ENCODE assay signal across 22 mouse cellular contexts in genomic region chr15:99406986-99407570, GRCm38 (mm10). TPM values are rescaled to one million over a fixed set of nuclear protein-coding genes. Genes with fewer than 3 reads are reported as not detected.
DNase-seq lines count a peak whose midpoint lies in the region; ATAC-seq and TF ChIP-seq lines count a peak whose summit lies in the region.
"Had no signal": no experiment of that assay in that cellular context is flagged by ENCODE, and none has a peak within 500 bp of the region (broad histone marks: within the 10 kb centered on the region; RNA-seq: fewer than 3 reads in every experiment).

No protein-coding gene starts in this region.

- no peaks in the 10 kb centered on the region for H3K9me3 ChIP-seq in liver, postnatal 0 days (ENCODE audit: low read length)
- H3K9me3 ChIP-seq: embryonic facial prominence, embryonic 15.5 days; forebrain, embryonic 10.5 days; heart, embryonic 15.5 days; hindbrain, embryonic 10.5 days; intestine, embryonic 15.5 days had no signal

- H3K36me3 ChIP-seq in liver, postnatal 0 days (replicated peaks; ENCODE audit: insufficient read depth, low read length): peaks cover 82% of the 10 kb centered on the region
- H3K36me3 ChIP-seq in heart, adult 2 months (ENCODE audit: control insufficient read depth, insufficient read depth, low read length): peaks cover 11% of the 10 kb centered on the region

- H3K27ac ChIP-seq in liver, postnatal 0 days (ENCODE audit: low read depth): no peak overlapping the region
- H3K27ac ChIP-seq in heart, adult 2 months: no peak overlapping the region
- H3K27ac ChIP-seq: embryonic facial prominence, embryonic 15.5 days; forebrain, embryonic 10.5 days; heart, embryonic 15.5 days; hindbrain, embryonic 10.5 days; hindbrain, embryonic 14.5 days; intestine, embryonic 15.5 days had no signal

- H3K79me2 ChIP-seq in heart, adult 2 months (replicated peaks; ENCODE audit: control insufficient read depth, insufficient read depth, low read length): peaks cover 5% of the 10 kb centered on the region

- ATAC-seq in liver, postnatal 0 days: no peak
- 0 out of 2 replicates have a peak, but pooled peaks have one; percentile 5 for ATAC-seq in monocyte, adult 5-6 weeks (replicated peaks; ENCODE audit: insufficient number of reproducible peaks, low FRiP score, low TSS enrichment, poor library complexity, severe bottlenecking)
- ATAC-seq: forebrain, embryonic 14.5 days; intestine, embryonic 15.5 days; Patski had no signal

- no peak overlapping the region for H3K9ac ChIP-seq in liver, postnatal 0 days (replicated peaks)
- H3K9ac ChIP-seq in heart, adult 2 months (ENCODE audit: low read depth, low read length): no peak overlapping the region
- H3K9ac ChIP-seq: embryonic facial prominence, embryonic 15.5 days; heart, embryonic 15.5 days; hindbrain, embryonic 14.5 days; intestine, embryonic 15.5 days had no signal

- H3K4me2 ChIP-seq in liver, postnatal 0 days (ENCODE audit: low read depth, low read length): no peak overlapping the region
- H3K4me2 ChIP-seq: embryonic facial prominence, embryonic 15.5 days; heart, embryonic 11.5 days; heart, embryonic 15.5 days; hindbrain, embryonic 14.5 days; intestine, embryonic 15.5 days had no signal

- no peaks in the 10 kb centered on the region for H3K4me1 ChIP-seq in liver, postnatal 0 days (ENCODE audit: insufficient read depth)
- H3K4me1 ChIP-seq in heart, adult 2 months (ENCODE audit: control insufficient read depth, insufficient read depth, low read length): peaks cover 7% of the 10 kb centered on the region
- H3K4me1 ChIP-seq: embryonic facial prominence, embryonic 15.5 days; hindbrain, embryonic 10.5 days had no signal

- H3K4me3 ChIP-seq in liver, postnatal 0 days (ENCODE audit: low read depth, low read length): no peak overlapping the region
- H3K4me3 ChIP-seq in heart, adult 2 months: no peak overlapping the region
- H3K4me3 ChIP-seq: embryonic facial prominence, embryonic 15.5 days; erythroblast, embryonic 14.5 days; forebrain, embryonic 10.5 days; heart, embryonic 15.5 days; hindbrain, embryonic 10.5 days; intestine, embryonic 15.5 days had no signal

- no peak for TF ChIP-seq EP300 in liver, postnatal 0 days (IDR thresholded peaks at IDR 0.05; ENCODE audit: low read depth)
- TF ChIP-seq EP300 in heart, adult 2 months (IDR thresholded peaks at IDR 0.05; ENCODE audit: insufficient read depth, low read depth, low read length): no peak

- intact Hi-C loops in heart, adult 2 months (cut with DNase I): no loop called here

- H3K27me3 ChIP-seq in liver, postnatal 0 days (ENCODE audit: insufficient read depth, low read length): no peaks in the 10 kb centered on the region
- H3K27me3 ChIP-seq in heart, adult 2 months (ENCODE audit: control insufficient read depth, insufficient read depth, low read length): no peaks in the 10 kb centered on the region
- H3K27me3 ChIP-seq: embryonic facial prominence, embryonic 15.5 days; heart, embryonic 15.5 days; intestine, embryonic 15.5 days; Patski had no signal

- no peak for TF ChIP-seq CTCF in liver, postnatal 0 days (IDR thresholded peaks at IDR 0.05; ENCODE audit: low read depth)
- no peak for TF ChIP-seq CTCF in heart, adult 2 months (IDR thresholded peaks at IDR 0.05)

- no peak for TF ChIP-seq POLR2A in heart, adult 2 months (IDR thresholded peaks at IDR 0.05; ENCODE audit: insufficient read depth, low read depth, low read length)

- 91% methylated on average over 15 of the region's 15 CpGs for WGBS in liver, postnatal 0 days (ENCODE audit: insufficient replicate concordance)
- WGBS in heart, adult 2 months: 84% methylated on average over 15 of the region's 15 CpGs

- DNase-seq in liver, postnatal 0 days: peak; percentile 12
- DNase-seq in liver (no peak), ES-CJ7 (ENCODE audit: low read depth, low spot score) (peak; percentile 65)
- DNase-seq in cerebellum, postnatal 10 days: no peak
- DNase-seq in heart, adult 2 months: no peak
- DNase-seq: adrenal gland, postnatal 10 days; cerebellum, adult 11-12 months; cerebellum, adult 9-10 months; cerebellum, postnatal 36 days; gastrocnemius, postnatal 36 days; heart, adult 18-20 months had no signal

RNA-seq across cellular contexts. Expression of gene Tmbim6, which starts 14.4 kb away (rescaled TPM):
- 566 and 586 TPM in 2 replicates for polyA plus RNA-seq in liver, postnatal 0 days (2015; fragmentation: Nextera tagmentation; extraction: Ambion mirVana)
- 340 to 400 TPM (median 366 TPM) in 3 replicates for total RNA-seq in monocyte, adult 5-6 weeks (2017)
- total RNA-seq in heart, adult 2 months (2021): 100 to 1,000 TPM; 207 to 253 TPM
- 334 and 409 TPM in 2 replicates for polyA plus RNA-seq in heart, adult 2 months (2012; rRNA removed)

RNA-seq across cellular contexts. Expression of gene Fmnl3, which starts 36.8 kb away (rescaled TPM):
- polyA plus RNA-seq in liver, postnatal 0 days (2015; fragmentation: Nextera tagmentation; extraction: Ambion mirVana): 2.2 and 2.4 TPM in 2 replicates
- 29.5 to 41.3 TPM (median 31.6 TPM) in 3 replicates for total RNA-seq in monocyte, adult 5-6 weeks (2017)
- total RNA-seq in heart, adult 2 months (2021): 10 to 100 TPM; 14.6 to 18.1 TPM
- polyA plus RNA-seq in heart, adult 2 months (2012; rRNA removed): 18.6 and 29.3 TPM in 2 replicates

RNA-seq across cellular contexts. Expression of gene Nckap5l, which starts 50.5 kb away (rescaled TPM):
- polyA plus RNA-seq in liver, postnatal 0 days (2015; fragmentation: Nextera tagmentation; extraction: Ambion mirVana): 0.49 and 0.53 TPM in 2 replicates
- total RNA-seq in monocyte, adult 5-6 weeks (2017): 1.2 to 3.4 TPM (median 1.2 TPM) in 3 replicates
- 1 to 10 TPM; 4.2 to 5.2 TPM for total RNA-seq in heart, adult 2 months (2021)
- 3.5 and 4.5 TPM in 2 replicates for polyA plus RNA-seq in heart, adult 2 months (2012; rRNA removed)

Comparison
In these comparisons a context has a peak if more than half of its experiments do, and no peak if none do; other contexts are left out.
1. DNase-seq: peak in liver, postnatal 0 days (single experiment) and ES-CJ7 (single experiment); none in liver (single experiment), cerebellum, postnatal 10 days (0 of 2) and heart, adult 2 months (0 of 2).